Mouse (Mus musculus) brain, embryonic 14.5 days (tissue): ENCODE measurements around the gene Tcl1b4.
"Not testable (repeated sequence)": the region's sequence is repeated elsewhere in the genome, so short reads cannot be mapped to it uniquely, and the experiment has no call there.

ENCODE experiments used
- CTCF ChIP-seq: fragments of 200-500 bp; IDR thresholded peaks from 2 replicates; pipeline ENCODE4 v1.5.1; 2012; ENCODE audit warnings: inconsistent platforms, mild to moderate bottlenecking, moderate library complexity, borderline replicate concordance; ENCODE audit not compliant: insufficient read depth, insufficient read length; ENCODE audit errors: extremely low read depth
- POLR2A ChIP-seq: fragments of 200-500 bp; IDR thresholded peaks from 2 replicates; pipeline ENCODE4 v1.6.1; 2012; ENCODE audit warnings: mild to moderate bottlenecking, inconsistent platforms, borderline replicate concordance; ENCODE audit not compliant: poor library complexity, insufficient read depth, insufficient read length, severe bottlenecking; ENCODE audit errors: extremely low read depth

GRCm38 (mm10) chr12:105155286-105155685 lies 46.5 kb upstream of the Tcl1b4 start:
- not testable (repeated sequence) for TF ChIP-seq CTCF, POLR2A
